Mouse (Mus musculus): ENCODE data around the gene E130309D02Rik. TPM values are rescaled to one million over a fixed set of nuclear protein-coding genes. Genes with fewer than 3 reads are reported as not detected.

Gene E130309D02Rik
- polyA plus RNA-seq, 1 experiment from 2014 or later: 46.1 TPM

- H3K27me3 ChIP-seq (ENCODE audit: insufficient read depth, poor library complexity, severe bottlenecking): peaks cover 35% of the 10 kb centered on the region
- H3K4me1 ChIP-seq: peaks cover 23% of the 10 kb centered on the region
- H3K4me3 ChIP-seq: no peak overlapping the region
- H3K36me3 ChIP-seq: no peaks in the 10 kb centered on the region
- 77% methylated on average over 3 of the region's 3 CpGs for WGBS
- DNase-seq (ENCODE audit: low spot score): no peak
- H3K9me3 ChIP-seq: no peaks in the 10 kb centered on the region
- H3K27ac ChIP-seq: no peak overlapping the region
Measured at GRCm38 (mm10) chr5:143272108-143272507, 43.1 kb downstream of the E130309D02Rik start.

GRCm38 (mm10) chr5:143271642-143272041 is 43.5 kb downstream of the E130309D02Rik start:
- WGBS: 71% methylated on average over 6 of the region's 6 CpGs

GRCm38 (mm10) chr5:143270151-143270519 is 45.0 kb downstream of the E130309D02Rik start:
- H3K27ac ChIP-seq: peak overlapping the region; percentile 97
- H3K9me3 ChIP-seq: no peaks in the 10 kb centered on the region
- H3K36me3 ChIP-seq: no peaks in the 10 kb centered on the region
- H3K4me3 ChIP-seq: peak overlapping the region; percentile 97
- DNase-seq (ENCODE audit: low spot score): no peak
- peaks cover 23% of the 10 kb centered on the region for H3K4me1 ChIP-seq
- peaks cover 17% of the 10 kb centered on the region; the same call in 1 of the 2 replicates for H3K27me3 ChIP-seq (ENCODE audit: insufficient read depth, poor library complexity, severe bottlenecking)
- 5% methylated on average over 12 of the region's 12 CpGs for WGBS

More at GRCm38 (mm10) chr5:143271642-143272041, 43.5 kb downstream of the E130309D02Rik start:
- Histone ChIP-seq H3K27ac (no peak overlapping the region), H3K9me3 (no peaks in the 10 kb centered on the region), H3K4me3 (no peak overlapping the region), H3K4me1 (peaks cover 23% of the 10 kb centered on the region), H3K27me3 (ENCODE audit: insufficient read depth, poor library complexity, severe bottlenecking) (peaks cover 30% of the 10 kb centered on the region; the same call in 1 of the 2 replicates), H3K36me3 (no peaks in the 10 kb centered on the region)
- no peak for DNase-seq (ENCODE audit: low spot score)

- Histone ChIP-seq H3K27me3 (ENCODE audit: insufficient read depth, poor library complexity, severe bottlenecking) (peaks cover 11% of the 10 kb centered on the region; the same call in 1 of the 2 replicates), H3K36me3 (peaks cover 4% of the 10 kb centered on the region; the same call in 1 of the 2 replicates), H3K27ac (peak within 1 kb of the TSS; percentile 97), H3K4me1 (peaks cover 23% of the 10 kb centered on the region), H3K9me3 (no peaks in the 10 kb centered on the region), H3K4me3 (peak within 1 kb of the TSS; percentile 97)
- under 1% methylated on average over 79 of the region's 79 CpGs for WGBS
- peak; percentile 83 for DNase-seq (ENCODE audit: low spot score)
Measured at GRCm38 (mm10) chr5:143269363-143270150, 45.6 kb downstream of the E130309D02Rik start, which contains the start of gene Zfp316. TSS of gene Zfp316 (minus strand) at chr5:143270022.

GRCm38 (mm10) chr5:143268985-143269362 is 46.2 kb downstream of the E130309D02Rik start:
- Histone ChIP-seq H3K9me3 (no peaks in the 10 kb centered on the region), H3K4me3 (peak overlapping the region; percentile 97), H3K36me3 (peaks cover 10% of the 10 kb centered on the region), H3K4me1 (peaks cover 23% of the 10 kb centered on the region), H3K27ac (peak overlapping the region; percentile 97), H3K27me3 (ENCODE audit: insufficient read depth, poor library complexity, severe bottlenecking) (0 out of 2 replicates have a peak, but pooled peaks cover 8% of the 10 kb centered on the region)
- WGBS: 26% methylated on average over 8 of the region's 8 CpGs
- DNase-seq (ENCODE audit: low spot score): no peak

- no peak for DNase-seq (ENCODE audit: low spot score)
- Histone ChIP-seq H3K4me1 (peaks cover 23% of the 10 kb centered on the region), H3K36me3 (peaks cover 31% of the 10 kb centered on the region), H3K4me3 (no peak overlapping the region), H3K9me3 (no peaks in the 10 kb centered on the region), H3K27ac (no peak overlapping the region), H3K27me3 (ENCODE audit: insufficient read depth, poor library complexity, severe bottlenecking) (peaks cover 15% of the 10 kb centered on the region; the same call in 1 of the 2 replicates)
- 80% methylated on average over 6 of the region's 6 CpGs for WGBS
Measured at GRCm38 (mm10) chr5:143266794-143267193, 48.4 kb downstream of the E130309D02Rik start.

- H3K4me3 ChIP-seq: no peak overlapping the region
- 55% methylated on average over 1 of the region's 1 CpGs for WGBS
- H3K27me3 ChIP-seq (ENCODE audit: insufficient read depth, poor library complexity, severe bottlenecking): peaks cover 15% of the 10 kb centered on the region; the same call in 1 of the 2 replicates
- DNase-seq (ENCODE audit: low spot score): no peak
- H3K27ac ChIP-seq: no peak overlapping the region
- peaks cover 15% of the 10 kb centered on the region for H3K4me1 ChIP-seq
- no peaks in the 10 kb centered on the region for H3K9me3 ChIP-seq
- H3K36me3 ChIP-seq: peaks cover 42% of the 10 kb centered on the region
Measured at GRCm38 (mm10) chr5:143265409-143265808, 49.8 kb downstream of the E130309D02Rik start.

- Histone ChIP-seq H3K27ac (no peak overlapping the region), H3K4me1 (peaks cover 11% of the 10 kb centered on the region), H3K9me3 (no peaks in the 10 kb centered on the region), H3K36me3 (peaks cover 49% of the 10 kb centered on the region), H3K4me3 (no peak overlapping the region), H3K27me3 (ENCODE audit: insufficient read depth, poor library complexity, severe bottlenecking) (peaks cover 19% of the 10 kb centered on the region)
- no peak for DNase-seq (ENCODE audit: low spot score)
- WGBS: 84% methylated on average over 10 of the region's 10 CpGs
Measured at GRCm38 (mm10) chr5:143264689-143265088, 50.5 kb downstream of the E130309D02Rik start.

- no peaks in the 10 kb centered on the region for H3K4me1 ChIP-seq
- peaks cover 64% of the 10 kb centered on the region for H3K36me3 ChIP-seq
- no peak for DNase-seq (ENCODE audit: low spot score)
- no peak overlapping the region for H3K27ac ChIP-seq
- 82% methylated on average over 8 of the region's 8 CpGs for WGBS
- H3K9me3 ChIP-seq: no peaks in the 10 kb centered on the region
- peaks cover 50% of the 10 kb centered on the region for H3K27me3 ChIP-seq (ENCODE audit: insufficient read depth, poor library complexity, severe bottlenecking)
- no peak overlapping the region for H3K4me3 ChIP-seq
Measured at GRCm38 (mm10) chr5:143261636-143262035, 53.5 kb downstream of the E130309D02Rik start.

- Histone ChIP-seq H3K4me1 (peaks cover 27% of the 10 kb centered on the region), H3K9me3 (no peaks in the 10 kb centered on the region), H3K27ac (no peak overlapping the region), H3K36me3 (peaks cover 54% of the 10 kb centered on the region), H3K27me3 (ENCODE audit: insufficient read depth, poor library complexity, severe bottlenecking) (peaks cover 93% of the 10 kb centered on the region), H3K4me3 (no peak overlapping the region)
- 76% methylated on average over 5 of the region's 5 CpGs for WGBS
- no peak for DNase-seq (ENCODE audit: low spot score)
Measured at GRCm38 (mm10) chr5:143255802-143256201, 59.4 kb downstream of the E130309D02Rik start.

- Histone ChIP-seq H3K4me1 (peaks cover 27% of the 10 kb centered on the region), H3K36me3 (peaks cover 48% of the 10 kb centered on the region), H3K4me3 (peak overlapping the region; percentile 58), H3K27me3 (ENCODE audit: insufficient read depth, poor library complexity, severe bottlenecking) (peaks cover 98% of the 10 kb centered on the region), H3K27ac (no peak overlapping the region), H3K9me3 (no peaks in the 10 kb centered on the region)
- DNase-seq (ENCODE audit: low spot score): no peak
- WGBS: 10% methylated on average over 24 of the region's 24 CpGs
Measured at GRCm38 (mm10) chr5:143255131-143255519, 60.0 kb downstream of the E130309D02Rik start.

GRCm38 (mm10) chr5:143254487-143255130 is 60.6 kb downstream of the E130309D02Rik start:
- H3K36me3 ChIP-seq: peaks cover 43% of the 10 kb centered on the region
- peak overlapping the region; percentile 58 for H3K4me3 ChIP-seq
- H3K27ac ChIP-seq: no peak overlapping the region
- DNase-seq (ENCODE audit: low spot score): no peak
- WGBS: 2% methylated on average over 66 of the region's 66 CpGs
- H3K27me3 ChIP-seq (ENCODE audit: insufficient read depth, poor library complexity, severe bottlenecking): peaks cover 97% of the 10 kb centered on the region
- peaks cover 27% of the 10 kb centered on the region for H3K4me1 ChIP-seq
- no peaks in the 10 kb centered on the region for H3K9me3 ChIP-seq

All from heart, embryonic 10.5 days (tissue).